8 mouse cellular contexts compared by ENCODE assay signal in the genomic region with DNA sequence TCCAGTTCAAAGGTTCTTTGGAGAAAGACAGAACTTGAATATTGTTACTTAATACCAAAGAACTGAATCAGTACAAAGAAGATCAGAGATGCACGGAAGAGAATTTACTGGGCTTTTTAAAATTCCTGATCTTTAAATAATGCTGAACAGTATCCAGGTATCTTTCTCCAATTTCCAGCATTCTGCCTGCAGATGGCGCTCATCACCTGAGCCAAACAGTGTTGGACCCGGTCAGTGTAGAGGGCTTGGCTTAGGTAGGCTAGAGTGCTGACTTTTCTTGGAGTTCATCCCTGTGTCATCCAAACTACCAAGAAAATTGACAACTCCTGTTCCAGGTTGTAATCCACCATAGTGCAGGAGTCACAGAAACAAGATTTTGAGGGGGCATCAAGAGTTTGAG. TPM values are rescaled to one million over a fixed set of nuclear protein-coding genes. Genes with fewer than 3 reads are reported as not detected.
DNase-seq lines count a peak whose midpoint lies in the region; ATAC-seq and TF ChIP-seq lines count a peak whose summit lies in the region.

No protein-coding gene starts in this region.

- H3K9ac ChIP-seq in hindbrain, postnatal 0 days (replicated peaks; ENCODE audit: low read length): no peak overlapping the region
- no peak overlapping the region for H3K9ac ChIP-seq in hindbrain, embryonic 12.5 days

- no peaks in the 10 kb centered on the region for H3K36me3 ChIP-seq in hindbrain, postnatal 0 days (ENCODE audit: insufficient read depth, low read length)
- H3K36me3 ChIP-seq in hindbrain, embryonic 12.5 days: no peaks in the 10 kb centered on the region

- no peak overlapping the region for H3K4me2 ChIP-seq in hindbrain, postnatal 0 days (ENCODE audit: low read depth, low read length)
- no peak overlapping the region for H3K4me2 ChIP-seq in hindbrain, embryonic 12.5 days (replicated peaks)

- H3K4me1 ChIP-seq in hindbrain, postnatal 0 days (ENCODE audit: insufficient read depth, low read length): no peaks in the 10 kb centered on the region
- peaks cover 14% of the 10 kb centered on the region; the same call in 1 of the 2 replicates for H3K4me1 ChIP-seq in hindbrain, embryonic 12.5 days

- H3K27ac ChIP-seq in hindbrain, postnatal 0 days: no peak overlapping the region
- no peak overlapping the region for H3K27ac ChIP-seq in hindbrain, embryonic 12.5 days

- ATAC-seq in hindbrain, postnatal 0 days: no peak
- no peak for ATAC-seq in hindbrain, embryonic 12.5 days (ENCODE audit: low FRiP score)
- ATAC-seq in monocyte, adult 5-6 weeks (replicated peaks; ENCODE audit: insufficient number of reproducible peaks, low FRiP score, low TSS enrichment, poor library complexity, severe bottlenecking): peak; percentile 69
- no peak for ATAC-seq in activated CD4-positive, CD25-positive, alpha-beta regulatory T cell, adult 4 months

- TF ChIP-seq CTCF in hindbrain, postnatal 0 days (IDR thresholded peaks at IDR 0.05; ENCODE audit: low read depth): peak; percentile 62

- WGBS in hindbrain, postnatal 0 days: 23% methylated on average over 3 of the region's 3 CpGs
- WGBS in hindbrain, embryonic 12.5 days: 27% methylated on average over 3 of the region's 3 CpGs

- H3K4me3 ChIP-seq in hindbrain, postnatal 0 days (ENCODE audit: low read length): no peak overlapping the region
- no peak overlapping the region for H3K4me3 ChIP-seq in hindbrain, embryonic 12.5 days

- DNase-seq in hindbrain, postnatal 0 days (ENCODE audit: low spot score): peak; percentile 22
- DNase-seq in CD8-positive naive resting alpha-beta T cell, adult 2 months (ENCODE audit: low read depth in 2 of 2, low spot score in 2 of 2): peak; percentile 64 to 69
- DNase-seq in adrenal gland, postnatal 25 days: peak; percentile 76
- peak; percentile 27 to 34 for DNase-seq in gastrocnemius, adult 8-10 months (ENCODE audit: low spot score in 2 of 2)
- peak; percentile 16 for DNase-seq in layer of hippocampus, postnatal 14 days (ENCODE audit: low spot score in 2 of 2)

- H3K9me3 ChIP-seq in hindbrain, postnatal 0 days (ENCODE audit: low read length): no peaks in the 10 kb centered on the region
- H3K9me3 ChIP-seq in hindbrain, embryonic 12.5 days (replicated peaks): no peaks in the 10 kb centered on the region

- H3K27me3 ChIP-seq in hindbrain, postnatal 0 days (ENCODE audit: insufficient read depth, low read length): peaks cover 5% of the 10 kb centered on the region; the same call in 1 of the 2 replicates
- peaks cover 34% of the 10 kb centered on the region for H3K27me3 ChIP-seq in hindbrain, embryonic 12.5 days

RNA-seq across cellular contexts. Expression of a gene that starts 3.1 kb away (rescaled TPM):
- total RNA-seq in hindbrain, postnatal 0 days (2014; rRNA removed): 0.47 and 1.3 TPM in 2 replicates
- polyA plus RNA-seq in hindbrain, postnatal 0 days (2015; fragmentation: Nextera tagmentation; extraction: Ambion mirVana): 0.61 and 0.79 TPM in 2 replicates
- polyA plus RNA-seq in hindbrain, embryonic 12.5 days (2016; fragmentation: Nextera tagmentation; extraction: Ambion mirVana): 0.43 and 0.47 TPM in 2 replicates
- 12.9 and 18.6 TPM in 2 replicates for total RNA-seq in adrenal gland, postnatal 25 days (2021)
- total RNA-seq in gastrocnemius, adult 8-10 months (2022): 1 to 10 TPM; 1.7 to 2.5 (median 2.3) TPM
- 1 to 10 TPM; 1.0 to 1.2 TPM for total RNA-seq in layer of hippocampus, postnatal 14 days (2021)
- total RNA-seq in monocyte, adult 5-6 weeks (2017): 41.3 to 81.6 TPM (median 50.3 TPM) in 3 replicates
- 10 to 100 TPM; 38.7 to 42.6 TPM for polyA plus RNA-seq in activated CD4-positive, CD25-positive, alpha-beta regulatory T cell, adult 4 months (2017; shearing (Covaris generic))

Comparison
In these comparisons a context has a peak if more than half of its experiments do, and no peak if none do; other contexts are left out.
1. DNase-seq: peak in every context shown above with its lines; median percentile 76 in adrenal gland, postnatal 25 days; 66 in CD8-positive naive resting alpha-beta T cell, adult 2 months; 30 in gastrocnemius, adult 8-10 months; 22 in hindbrain, postnatal 0 days; 16 in layer of hippocampus, postnatal 14 days.